Comparison of ENCODE assay signal across 4 mouse cellular contexts in genomic region chr2:17295257-17295656, GRCm38 (mm10).
DNase-seq lines count a peak whose midpoint lies in the region; ATAC-seq and TF ChIP-seq lines count a peak whose summit lies in the region.
"Not testable (repeated sequence)": the region's sequence is repeated elsewhere in the genome, so short reads cannot be mapped to it uniquely, and the experiment has no call there.

No protein-coding gene starts in this region.

- not testable (repeated sequence) for H3K27me3 ChIP-seq in MEL (ENCODE audit: control insufficient read depth in 1 of 2, insufficient read depth in 2 of 2, low read length in 2 of 2)

- H3K36me3 ChIP-seq in MEL (ENCODE audit: control insufficient read depth in 1 of 2, insufficient read depth in 2 of 2, low read length in 2 of 2), result not testable (repeated sequence)

- ATAC-seq in megakaryocyte, adult 5-6 weeks (ENCODE audit: poor library complexity, severe bottlenecking), result peak; percentile 72
- 0 out of 2 replicates have a peak, but pooled peaks have one; percentile 26 for ATAC-seq in neutrophil, adult 5-6 weeks (ENCODE audit: extremely low read depth, insufficient number of reproducible peaks, low FRiP score, poor library complexity, severe bottlenecking)

- not testable (repeated sequence) for TF ChIP-seq POLR2A in MEL (IDR thresholded peaks at IDR 0.05; ENCODE audit: control insufficient read depth in 1 of 2, insufficient read depth in 1 of 2, low read depth in 1 of 2, low read length in 2 of 2, poor library complexity in 1 of 2)

- H3K4me1 ChIP-seq in MEL (ENCODE audit: control insufficient read depth in 1 of 2, insufficient read depth in 2 of 2, low read length in 2 of 2), result not testable (repeated sequence)

- H3K9ac ChIP-seq in MEL (ENCODE audit: control insufficient read depth, low read depth, low read length, poor library complexity, severe bottlenecking), result not testable (repeated sequence)

- not testable (repeated sequence) for TF ChIP-seq CTCF in MEL (IDR thresholded peaks at IDR 0.05 in 2 of 3, conservative IDR thresholded peaks at IDR 0.05 in 1 of 3; ENCODE audit: control insufficient read depth in 1 of 3, insufficient read depth in 1 of 3, low read depth in 2 of 3, low read length in 3 of 3, poor library complexity in 1 of 3, severe bottlenecking in 1 of 3)

- H3K79me2 ChIP-seq in MEL (ENCODE audit: control insufficient read depth, insufficient read depth, low read length, poor library complexity), result not testable (repeated sequence)

- TF ChIP-seq EP300 in MEL (IDR thresholded peaks at IDR 0.05; ENCODE audit: low read depth in 1 of 2, low read length in 2 of 2), result not testable (repeated sequence)

- DNase-seq in A20 (ENCODE audit: low read depth, low spot score) (peak; percentile 51), MEL (ENCODE audit: low read depth, low spot score) (peak; percentile 5)

- TF ChIP-seq RAD21 in MEL (IDR thresholded peaks at IDR 0.05; ENCODE audit: low read depth, low read length), result not testable (repeated sequence)

- not testable (repeated sequence) for H3K4me3 ChIP-seq in MEL (ENCODE audit: control insufficient read depth in 1 of 2, insufficient read depth in 1 of 2, low read depth in 2 of 2, low read length in 2 of 2)

- not testable (repeated sequence) for H3K9me3 ChIP-seq in MEL (replicated peaks; ENCODE audit: insufficient read depth, low read length)

- not testable (repeated sequence) for H3K27ac ChIP-seq in MEL (ENCODE audit: control insufficient read depth, low read depth, low read length)
